Mouse (Mus musculus): Measurements from ENCODE around the gene Cntrob. TPM values are rescaled to one million over a fixed set of nuclear protein-coding genes. Genes with fewer than 3 reads are reported as not detected.
"Not testable (repeated sequence)": the region's sequence is repeated elsewhere in the genome, so short reads cannot be mapped to it uniquely, and the experiment has no call there.

Gene Cntrob
- total and polyA plus RNA-seq, 3 experiments = 16.5 to 38.3 TPM; not detected in 1

- peaks cover 3 to 12% of the 10 kb centered on the region in 2 experiments; a peak in 3 of 4 replicates for H3K4me1 ChIP-seq (ENCODE audit: control insufficient read depth in 1 of 2, insufficient read depth in 2 of 2, low read length in 2 of 2)
- H3K4me3 ChIP-seq (ENCODE audit: control insufficient read depth in 1 of 2, insufficient read depth in 1 of 2, low read depth in 2 of 2, low read length in 2 of 2); H3K79me2 ChIP-seq (ENCODE audit: control insufficient read depth, insufficient read depth, low read length, poor library complexity); H3K27me3 ChIP-seq (ENCODE audit: control insufficient read depth in 1 of 2, insufficient read depth in 2 of 2, low read length in 2 of 2); H3K9me3 ChIP-seq (replicated peaks; ENCODE audit: insufficient read depth, low read length); H3K36me3 ChIP-seq (ENCODE audit: control insufficient read depth in 1 of 2, insufficient read depth in 2 of 2, low read length in 2 of 2); H3K27ac ChIP-seq (ENCODE audit: control insufficient read depth, low read depth, low read length); DNase-seq (ENCODE audit: low read depth, low spot score); H3K9ac ChIP-seq (ENCODE audit: control insufficient read depth, low read depth, low read length, poor library complexity, severe bottlenecking): not testable (repeated sequence)
- TF ChIP-seq TBP (IDR thresholded peaks at IDR 0.05; ENCODE audit: low read depth, low read length) (0 out of 2 replicates have a peak, but pooled peaks have one; percentile 51), CTCF (IDR thresholded peaks at IDR 0.05 in 2 of 3, conservative IDR thresholded peaks at IDR 0.05 in 1 of 3; ENCODE audit: control insufficient read depth in 1 of 3, insufficient read depth in 1 of 3, low read depth in 2 of 3, low read length in 3 of 3, poor library complexity in 1 of 3, severe bottlenecking in 1 of 3) (peak in 1 of 3 experiments; percentile 2; a peak in 1 of 6 replicates)
Observed at GRCm38 (mm10) chr11:69318000-69318399, 5.6 kb downstream of the Cntrob start.

- H3K4me1 ChIP-seq (ENCODE audit: control insufficient read depth in 1 of 2, insufficient read depth in 2 of 2, low read length in 2 of 2) = no peaks in the 10 kb centered on the region
- DNase-seq (ENCODE audit: low read depth, low spot score) = no peak
- no peaks in the 10 kb centered on the region for H3K79me2 ChIP-seq (ENCODE audit: control insufficient read depth, insufficient read depth, low read length, poor library complexity)
- H3K9me3 ChIP-seq (replicated peaks; ENCODE audit: insufficient read depth, low read length) = no peaks in the 10 kb centered on the region
- H3K27ac ChIP-seq (ENCODE audit: control insufficient read depth, low read depth, low read length) = no peak overlapping the region
- H3K27me3 ChIP-seq (ENCODE audit: control insufficient read depth in 1 of 2, insufficient read depth in 2 of 2, low read length in 2 of 2) = no peaks in the 10 kb centered on the region
- H3K4me3 ChIP-seq (ENCODE audit: control insufficient read depth in 1 of 2, insufficient read depth in 1 of 2, low read depth in 2 of 2, low read length in 2 of 2) = no peak overlapping the region
- no peak overlapping the region for H3K9ac ChIP-seq (ENCODE audit: control insufficient read depth, low read depth, low read length, poor library complexity, severe bottlenecking)
- H3K36me3 ChIP-seq (ENCODE audit: control insufficient read depth in 1 of 2, insufficient read depth in 2 of 2, low read length in 2 of 2) = peaks cover 0 to 7% of the 10 kb centered on the region in 2 experiments; a peak in 2 of 4 replicates
- no peak for TF ChIP-seq CHD1 (IDR thresholded peaks at IDR 0.05; ENCODE audit: low read depth, low read length)
- TF ChIP-seq ZMIZ1 (IDR thresholded peaks at IDR 0.05; ENCODE audit: low read depth, low read length) = no peak
- TF ChIP-seq ZNF384 (IDR thresholded peaks at IDR 0.05; ENCODE audit: low read depth, low read length) = no peak
- TF ChIP-seq MAFK (IDR thresholded peaks at IDR 0.05; ENCODE audit: borderline replicate concordance, low read depth, low read length) = no peak
- TF ChIP-seq USF1 (IDR thresholded peaks at IDR 0.05; ENCODE audit: low read depth, low read length) = no peak
- TF ChIP-seq ELF1 (IDR thresholded peaks at IDR 0.05; ENCODE audit: low read depth, low read length) = no peak
- TF ChIP-seq TAL1 (IDR thresholded peaks at IDR 0.05; ENCODE audit: low read length) = no peak
- TF ChIP-seq UBTF (IDR thresholded peaks at IDR 0.05; ENCODE audit: borderline replicate concordance, insufficient read depth, low read depth, low read length) = no peak
- TF ChIP-seq KAT2A (conservative IDR thresholded peaks at IDR 0.05; ENCODE audit: low read depth, low read length) = no peak
Observed at GRCm38 (mm10) chr11:69316361-69316760, 7.2 kb downstream of the Cntrob start.

GRCm38 (mm10) chr11:69311266-69311665 lies 12.3 kb downstream of the Cntrob start:
- Histone ChIP-seq H3K27ac (ENCODE audit: control insufficient read depth, low read depth, low read length) (no peak overlapping the region), H3K9me3 (replicated peaks; ENCODE audit: insufficient read depth, low read length) (no peaks in the 10 kb centered on the region), H3K79me2 (ENCODE audit: control insufficient read depth, insufficient read depth, low read length, poor library complexity) (no peaks in the 10 kb centered on the region), H3K36me3 (ENCODE audit: control insufficient read depth in 1 of 2, insufficient read depth in 2 of 2, low read length in 2 of 2) (peaks cover 2 to 15% of the 10 kb centered on the region in 2 experiments; a peak in 3 of 4 replicates), H3K4me1 (ENCODE audit: control insufficient read depth in 1 of 2, insufficient read depth in 2 of 2, low read length in 2 of 2) (peaks cover 1 to 3% of the 10 kb centered on the region in 2 experiments; a peak in 3 of 4 replicates), H3K4me3 (ENCODE audit: control insufficient read depth in 1 of 2, insufficient read depth in 1 of 2, low read depth in 2 of 2, low read length in 2 of 2) (no peak overlapping the region), H3K27me3 (ENCODE audit: control insufficient read depth in 1 of 2, insufficient read depth in 2 of 2, low read length in 2 of 2) (no peaks in the 10 kb centered on the region), H3K9ac (ENCODE audit: control insufficient read depth, low read depth, low read length, poor library complexity, severe bottlenecking) (no peak overlapping the region)
- no peak for DNase-seq (ENCODE audit: low read depth, low spot score)
- TF ChIP-seq ZC3H11A (IDR thresholded peaks at IDR 0.05; ENCODE audit: low read depth, low read length) (no peak), JUND (IDR thresholded peaks at IDR 0.05; ENCODE audit: low read depth, low read length) (no peak), ZKSCAN1 (IDR thresholded peaks at IDR 0.05; ENCODE audit: low read depth, low read length) (no peak), HCFC1 (IDR thresholded peaks at IDR 0.05; ENCODE audit: low read depth, low read length) (no peak), CHD2 (IDR thresholded peaks at IDR 0.05; ENCODE audit: low read length) (no peak), RAD21 (IDR thresholded peaks at IDR 0.05; ENCODE audit: low read depth, low read length) (no peak), GABPA (IDR thresholded peaks at IDR 0.05; ENCODE audit: low read depth, low read length) (no peak), ETS1 (IDR thresholded peaks at IDR 0.05; ENCODE audit: low read depth, low read length) (no peak), MYC (IDR thresholded peaks at IDR 0.05; ENCODE audit: low read depth, low read length) (no peak), RCOR1 (IDR thresholded peaks at IDR 0.05; ENCODE audit: low read depth, low read length) (no peak), EP300 (IDR thresholded peaks at IDR 0.05; ENCODE audit: low read depth in 1 of 2, low read length in 2 of 2) (no peak), CTCF (IDR thresholded peaks at IDR 0.05 in 2 of 3, conservative IDR thresholded peaks at IDR 0.05 in 1 of 3; ENCODE audit: control insufficient read depth in 1 of 3, insufficient read depth in 1 of 3, low read depth in 2 of 3, low read length in 3 of 3, poor library complexity in 1 of 3, severe bottlenecking in 1 of 3) (no peak), POLR2AphosphoS5 (IDR thresholded peaks at IDR 0.05; ENCODE audit: borderline replicate concordance, low read depth, low read length) (no peak), ELF1 (IDR thresholded peaks at IDR 0.05; ENCODE audit: low read depth, low read length) (no peak), SMC3 (IDR thresholded peaks at IDR 0.05; ENCODE audit: low read depth, low read length) (no peak), BHLHE40 (IDR thresholded peaks at IDR 0.05; ENCODE audit: borderline replicate concordance, low read depth, low read length) (no peak), MXI1 (IDR thresholded peaks at IDR 0.05; ENCODE audit: low read depth, low read length) (no peak)

Measured in MEL (cell line).